Mouse (Mus musculus): ENCODE results near the gene Jmjd1c.
A peak's percentile ranks its signal among the peaks of the same experiment; 100 is the strongest.

Gene Jmjd1c

DNA sequence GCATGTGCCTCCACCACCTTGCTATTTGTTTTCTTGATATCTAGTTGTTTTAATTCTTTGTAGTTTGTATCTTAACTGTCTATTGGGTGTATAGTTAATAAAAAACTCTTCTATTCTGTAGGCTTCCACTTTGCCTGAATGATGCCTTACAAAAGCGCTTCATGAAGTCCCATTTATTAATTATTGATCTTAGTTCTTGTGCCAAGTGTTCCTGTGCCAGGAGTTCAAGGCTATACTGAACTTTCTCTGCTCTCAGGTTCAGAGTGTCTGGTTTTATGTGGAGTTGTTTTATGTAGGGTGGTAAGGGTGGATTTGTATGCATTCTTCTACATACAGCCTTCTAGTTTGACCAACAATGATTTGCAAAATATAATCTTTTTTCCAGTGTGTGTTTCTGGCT is 99.7 kb downstream of the Jmjd1c start:
- DNase-seq: no peak

DNA sequence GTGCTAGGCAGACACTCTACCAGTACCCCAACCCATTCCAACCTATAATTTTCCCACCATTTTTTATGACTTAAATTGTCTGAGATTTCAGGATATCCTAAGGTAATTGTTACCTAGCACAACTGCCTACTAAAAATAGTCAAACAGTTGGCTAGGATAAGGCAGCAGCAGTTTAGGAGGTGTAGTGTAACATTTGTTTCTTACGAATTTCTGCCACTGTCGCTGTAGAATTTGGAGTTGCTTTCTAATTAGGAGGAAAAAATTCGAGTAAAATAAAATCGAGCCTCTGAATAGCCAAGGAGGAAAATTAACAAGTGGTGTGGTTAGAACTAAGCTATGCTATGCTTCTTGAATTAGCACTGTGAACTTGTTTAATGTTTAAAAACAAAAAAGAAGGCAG is 101.3 kb downstream of the Jmjd1c start:
- DNase-seq: no peak

DNA sequence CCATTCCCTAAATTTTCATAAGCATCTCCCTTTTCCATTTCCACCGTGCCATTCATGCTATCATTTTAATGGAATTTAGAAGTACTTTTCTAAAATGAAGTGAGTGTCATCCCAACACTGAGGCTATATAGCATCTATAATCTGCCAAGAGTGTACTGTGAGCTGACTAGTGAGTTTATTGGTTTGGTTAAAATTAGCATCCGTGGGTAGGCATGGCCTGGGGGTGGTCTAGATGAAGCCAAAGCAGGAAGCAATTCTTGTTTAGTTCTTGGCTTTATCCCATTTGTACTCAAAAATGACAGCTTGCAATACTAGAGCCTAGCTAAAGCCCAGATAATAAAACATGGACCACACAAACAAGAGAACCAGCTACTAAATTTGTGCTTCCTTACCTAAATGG is 101.9 kb downstream of the Jmjd1c start:
- DNase-seq: no peak

DNA sequence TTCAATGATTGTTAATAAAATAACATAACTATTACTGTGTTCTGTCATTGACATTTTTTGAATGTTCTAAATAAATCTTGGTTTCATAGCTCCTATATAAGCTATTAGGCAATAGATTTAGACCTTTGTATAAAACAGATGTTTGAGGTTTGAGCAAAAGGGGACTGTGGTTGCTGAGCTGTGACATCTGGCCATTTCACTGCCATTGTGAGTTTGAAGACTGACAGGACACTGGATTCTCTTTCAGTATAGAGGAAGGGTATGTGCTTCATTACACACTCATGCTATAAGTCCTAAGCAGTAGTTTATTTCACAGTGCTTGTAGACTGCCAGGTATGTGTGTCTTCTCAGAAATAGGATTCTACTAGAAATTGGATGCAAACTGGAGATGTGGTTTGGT is 105.8 kb downstream of the Jmjd1c start:
- no peak for DNase-seq

DNA sequence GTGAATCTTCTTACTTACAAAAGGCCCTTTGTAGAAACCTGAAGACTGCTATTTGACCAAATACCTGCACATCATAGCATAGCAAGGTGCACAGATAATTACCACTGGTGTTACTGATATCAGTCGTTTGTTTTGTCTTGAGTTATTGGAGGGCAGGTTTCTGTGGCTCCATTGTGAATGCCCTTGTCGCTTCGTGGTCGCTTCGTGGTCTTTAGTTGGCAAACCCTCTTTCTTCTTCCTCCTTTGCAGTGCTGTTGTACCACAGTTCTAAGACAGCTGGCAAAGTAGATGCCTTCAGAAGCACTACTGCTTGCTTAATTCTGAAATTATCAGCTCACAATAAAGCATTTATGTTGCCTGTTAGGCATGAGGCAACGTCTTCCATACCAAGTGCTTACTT is 106.5 kb downstream of the Jmjd1c start:
- DNase-seq: no peak

DNA sequence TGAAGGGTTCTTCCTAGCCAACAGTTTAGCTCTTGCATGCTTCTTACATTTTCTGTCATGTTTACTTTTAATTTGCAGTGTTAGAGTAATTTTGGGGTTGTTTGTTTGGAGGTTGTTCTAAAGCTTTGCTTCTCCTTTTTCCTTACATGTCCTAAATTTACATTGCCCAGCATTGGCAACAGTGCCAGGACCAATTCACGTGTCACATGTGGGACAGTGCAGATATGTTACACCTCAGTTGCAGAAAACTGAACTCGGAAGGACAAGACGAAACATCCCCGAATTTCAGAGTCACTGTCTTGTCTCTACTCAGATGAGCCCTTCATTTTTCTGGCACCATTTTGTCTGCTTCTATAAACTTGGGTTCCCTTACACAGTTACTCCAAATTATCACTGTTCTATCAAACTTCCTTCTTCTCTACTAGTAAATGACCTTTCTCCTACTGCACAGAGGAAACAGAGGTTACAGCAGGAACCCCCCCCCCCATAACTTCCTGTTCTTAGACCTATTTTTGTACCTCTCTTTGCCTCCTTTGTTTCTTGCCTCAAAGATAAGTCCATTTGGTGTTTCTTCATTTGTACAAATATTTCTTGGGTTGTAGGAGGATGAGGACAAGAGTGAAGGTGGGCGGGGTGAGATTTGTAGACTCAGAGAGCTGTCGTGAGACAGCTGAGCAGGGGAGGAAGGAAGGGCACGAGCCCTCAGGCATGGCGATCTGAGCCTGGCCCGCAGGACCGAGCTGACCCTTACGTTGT is 108.9 kb downstream of the Jmjd1c start:
- DNase-seq: no peak

DNA sequence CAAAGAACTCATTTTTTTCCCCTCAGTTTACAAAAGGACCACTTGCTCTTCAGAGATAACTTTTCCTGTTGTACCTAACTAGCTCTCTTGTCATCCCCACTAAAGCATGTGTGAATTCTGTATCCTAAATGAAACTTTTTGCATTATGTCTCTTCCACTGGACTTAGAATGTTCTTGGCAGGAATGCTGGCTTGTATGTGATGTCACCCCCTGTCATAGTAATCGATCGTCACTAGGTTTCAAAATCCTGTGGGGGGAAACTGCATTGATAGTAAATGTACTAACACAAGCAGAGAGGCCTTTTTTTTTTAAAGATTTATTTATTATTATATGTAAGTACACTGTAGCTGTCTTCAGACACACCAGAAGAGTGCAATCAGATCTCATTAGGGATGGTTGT is 112.0 kb downstream of the Jmjd1c start:
- no peak for DNase-seq

DNA sequence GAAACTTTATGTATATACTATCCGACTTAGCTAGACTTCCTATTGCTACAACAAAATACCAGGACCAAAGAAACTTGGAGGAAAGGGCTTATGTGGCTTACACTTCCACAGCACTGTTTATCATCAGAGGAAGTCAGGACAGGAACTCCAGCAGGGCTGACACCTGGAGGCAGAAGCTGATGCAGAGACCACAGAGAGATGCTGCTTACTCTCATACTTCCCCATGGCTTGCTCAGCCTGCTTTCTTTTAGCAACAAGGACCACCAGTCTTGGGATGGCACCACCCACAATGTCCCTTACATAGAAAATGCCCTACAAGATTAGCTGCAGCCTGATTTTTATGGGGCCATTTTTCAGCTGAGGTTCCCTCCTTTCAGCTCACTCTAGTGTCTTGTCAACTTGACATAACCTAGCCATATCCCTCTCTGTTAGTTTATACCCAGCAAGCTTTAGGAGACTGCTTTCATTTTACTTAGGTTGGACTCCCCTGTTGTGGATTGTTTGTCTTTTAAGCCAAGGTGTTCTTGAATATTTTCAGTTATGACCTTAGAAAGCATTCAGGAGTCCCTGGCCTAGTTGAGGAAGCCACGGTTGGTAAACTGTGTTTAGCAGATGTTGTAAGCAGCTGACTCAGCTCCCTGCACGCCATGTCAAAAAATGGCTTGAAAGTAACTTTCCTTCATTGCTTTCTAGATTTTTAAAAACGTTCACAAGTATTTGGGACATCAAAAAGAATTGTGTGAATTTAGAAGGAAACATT is 114.2 kb downstream of the Jmjd1c start:
- DNase-seq: no peak

DNA sequence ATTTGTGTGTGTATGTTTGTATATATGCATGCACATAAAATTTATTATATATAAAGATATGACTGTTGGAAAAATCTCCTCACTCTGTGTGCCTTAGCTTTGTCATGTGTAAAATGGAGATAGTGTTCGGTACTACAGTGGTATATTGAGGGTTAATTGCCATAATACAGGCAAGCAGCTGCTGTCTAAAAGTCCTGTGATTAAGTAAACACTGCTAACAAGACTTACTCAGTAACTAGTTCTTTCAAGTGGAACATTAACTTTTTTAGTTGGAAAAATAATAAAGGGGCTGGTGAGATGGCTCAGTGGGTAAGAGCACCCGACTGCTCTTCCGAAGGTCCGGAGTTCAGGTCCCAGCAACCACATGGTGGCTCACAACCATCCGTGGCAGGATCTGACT is 116.1 kb downstream of the Jmjd1c start:
- DNase-seq: no peak

DNA sequence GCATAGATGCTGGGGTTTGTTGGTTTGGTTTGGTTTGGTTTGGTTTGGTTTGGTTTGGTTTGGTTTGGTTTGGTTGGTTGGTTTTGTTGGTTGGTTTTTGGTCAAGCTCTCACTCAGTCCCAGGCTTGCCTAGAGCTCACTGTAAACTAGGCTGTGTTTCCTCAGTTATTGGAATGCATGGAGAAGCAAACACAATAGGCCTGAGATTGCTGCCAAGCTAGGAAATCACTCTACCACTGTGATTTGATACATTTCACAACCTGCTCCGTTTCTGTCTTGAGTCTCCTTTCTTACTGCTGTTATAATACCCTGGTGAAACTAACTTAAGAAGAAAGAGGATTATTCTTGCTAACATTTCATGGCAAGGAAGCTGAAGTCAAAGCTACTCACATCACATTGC is 117.8 kb downstream of the Jmjd1c start:
- peak; percentile 10 for DNase-seq

DNA sequence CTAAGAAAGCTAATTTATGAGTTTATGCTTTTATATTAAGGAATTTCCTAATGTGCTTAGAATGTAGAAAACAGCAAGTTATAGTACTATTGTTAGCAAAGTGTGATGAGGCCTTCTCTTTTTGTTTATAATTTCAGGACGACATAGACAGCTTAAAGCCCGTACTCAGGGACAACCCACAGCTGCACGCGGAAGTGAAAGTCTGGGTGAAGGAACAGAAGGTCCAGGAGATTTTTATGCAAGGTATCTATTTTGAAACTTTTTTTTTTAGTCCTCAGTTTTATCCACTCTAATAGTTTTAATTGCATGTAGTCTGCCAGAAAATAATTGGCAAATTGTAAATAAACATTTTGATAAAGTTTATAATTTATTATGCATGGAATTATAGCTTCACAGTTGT is 119.2 kb downstream of the Jmjd1c start:
- DNase-seq: no peak

DNA sequence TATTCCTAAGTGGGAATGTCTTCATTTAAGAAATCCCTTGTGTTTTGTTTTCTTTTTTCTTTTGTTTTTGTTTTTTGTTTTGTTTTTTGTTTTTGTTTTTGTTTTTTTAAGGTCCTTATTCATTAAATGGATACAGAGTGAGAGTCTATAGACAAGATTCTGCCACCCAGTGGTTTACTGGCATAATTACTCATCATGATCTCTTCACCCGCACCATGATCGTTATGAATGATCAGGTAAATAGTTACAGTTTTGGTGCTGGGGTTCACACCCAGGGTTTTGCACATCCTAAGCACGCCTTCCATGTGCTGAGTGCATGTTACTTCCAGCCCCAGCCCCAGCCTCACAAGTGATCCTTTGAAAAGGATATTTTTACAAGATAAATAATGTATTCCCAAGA is 120.9 kb downstream of the Jmjd1c start:
- DNase-seq: peak; percentile 12

DNA sequence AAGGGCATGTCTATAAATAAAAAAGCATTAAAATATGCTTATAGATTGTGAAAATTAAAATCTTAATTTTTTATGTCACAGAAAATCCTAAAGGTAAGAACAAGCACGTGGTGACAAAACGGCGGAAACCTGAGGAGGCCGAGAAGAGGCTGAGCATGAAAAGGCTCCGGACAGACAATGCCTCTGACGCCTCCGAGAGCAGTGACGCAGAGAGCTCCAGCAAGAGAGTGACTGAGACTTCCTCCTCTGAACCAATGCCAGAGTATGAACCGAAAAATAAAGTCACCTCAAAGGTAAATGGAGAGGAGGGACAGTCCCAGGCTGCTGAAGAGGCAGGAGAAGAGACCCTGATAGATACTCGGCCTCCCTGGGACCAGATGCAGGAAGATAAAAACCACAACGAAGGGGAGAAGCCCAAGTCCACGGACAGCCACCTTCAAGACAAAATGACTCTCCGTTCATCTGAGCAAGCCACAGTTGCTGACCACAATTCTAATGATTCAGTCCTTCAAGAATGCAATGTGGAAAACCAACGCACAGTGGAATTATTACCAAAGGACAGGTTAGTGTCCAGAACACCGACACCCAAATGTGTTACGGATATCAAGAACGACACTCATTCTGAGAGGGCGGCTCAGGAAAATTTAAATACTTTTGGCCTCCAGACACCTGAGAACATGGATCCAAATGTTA is 123.1 kb downstream of the Jmjd1c start:
- no peak for DNase-seq

DNA sequence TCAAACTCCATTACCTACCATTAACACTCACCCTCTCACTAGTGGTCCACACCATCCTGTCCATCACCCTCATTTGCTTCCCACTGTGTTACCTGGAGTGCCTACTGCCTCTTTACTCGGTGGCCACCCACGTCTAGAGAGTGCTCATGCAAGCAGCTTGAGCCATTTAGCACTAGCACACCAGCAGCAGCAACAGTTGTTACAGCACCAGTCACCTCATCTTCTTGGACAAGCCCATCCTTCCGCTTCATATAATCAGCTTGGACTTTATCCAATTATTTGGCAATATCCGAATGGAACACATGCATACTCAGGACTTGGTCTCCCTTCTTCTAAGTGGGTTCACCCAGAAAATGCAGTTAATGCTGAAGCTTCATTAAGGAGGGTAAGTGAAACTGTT is 124.3 kb downstream of the Jmjd1c start:
- DNase-seq: peak; percentile 22

DNA sequence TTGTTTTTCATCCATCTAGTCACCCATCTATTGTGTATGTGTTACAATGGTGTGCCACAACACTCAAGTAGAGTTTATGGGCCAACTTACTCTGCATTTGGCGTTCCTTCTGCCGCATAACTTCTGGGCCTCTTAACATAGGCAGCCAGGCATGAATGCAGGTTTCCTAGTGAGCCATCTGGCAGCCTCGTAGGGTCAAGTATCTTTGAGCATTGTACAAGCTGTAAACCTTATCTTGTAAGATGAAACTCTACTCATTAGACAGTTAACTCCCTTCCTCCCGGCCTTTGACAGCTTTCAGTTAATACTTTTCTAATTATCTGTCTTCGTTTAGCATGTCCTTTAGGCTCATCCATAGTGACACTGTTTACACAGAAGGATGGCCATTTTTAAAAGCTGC is 125.4 kb downstream of the Jmjd1c start:
- peak; percentile 9 for DNase-seq

DNA sequence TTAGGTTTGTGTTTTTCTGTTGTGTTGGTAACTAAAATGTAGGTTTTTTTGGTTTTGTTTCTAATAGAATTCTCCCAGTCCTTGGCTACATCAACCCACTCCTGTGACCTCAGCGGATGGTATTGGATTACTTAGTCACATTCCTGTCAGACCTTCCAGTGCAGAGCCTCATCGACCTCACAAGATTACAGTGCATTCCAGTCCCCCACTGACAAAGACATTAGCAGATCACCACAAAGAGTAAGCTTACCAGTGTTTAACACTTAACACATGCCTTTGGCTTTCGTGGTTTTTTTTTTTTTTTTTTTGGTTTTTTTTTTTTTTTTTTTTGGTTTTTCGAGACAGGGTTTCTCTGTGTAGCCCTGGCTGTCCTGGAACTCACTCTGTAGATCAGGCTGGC is 128.0 kb downstream of the Jmjd1c start:
- DNase-seq: no peak

DNA sequence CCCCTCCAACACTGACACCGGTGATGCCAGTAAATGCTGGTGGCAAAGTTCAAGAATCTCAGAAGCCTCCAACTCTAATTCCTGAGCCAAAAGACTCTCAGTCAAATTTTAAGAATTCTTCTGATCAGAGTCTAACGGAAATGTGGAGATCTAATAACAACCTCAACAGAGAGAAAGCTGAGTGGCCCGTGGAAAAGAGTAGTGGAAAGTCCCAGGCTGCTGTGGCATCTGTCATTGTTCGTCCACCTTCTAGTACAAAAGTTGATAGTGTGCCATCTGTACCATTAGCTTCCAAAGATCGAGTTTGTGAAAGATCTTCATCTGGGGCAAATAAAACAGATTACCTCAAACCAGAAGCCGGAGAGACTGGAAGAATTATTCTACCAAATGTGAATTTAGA is 129.6 kb downstream of the Jmjd1c start:
- DNase-seq: no peak

DNA sequence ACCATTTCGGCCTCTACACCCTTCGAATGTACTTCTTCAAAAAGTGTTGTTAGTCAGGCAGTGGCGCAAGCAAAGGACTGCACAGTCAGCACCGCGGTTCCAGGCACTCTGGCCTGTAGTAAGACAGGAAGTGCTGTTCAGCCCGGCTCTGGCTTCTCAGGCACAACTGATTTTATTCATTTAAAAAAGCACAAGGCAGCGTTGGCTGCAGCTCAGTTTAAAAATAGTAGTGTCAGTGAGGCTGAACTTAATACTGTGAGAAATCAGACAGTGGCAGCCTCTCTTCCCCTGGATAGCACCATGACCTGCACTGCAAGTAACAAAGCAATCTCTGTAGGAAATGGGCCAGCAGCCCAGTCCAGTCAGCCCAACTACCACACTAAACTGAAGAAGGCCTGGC is 130.2 kb downstream of the Jmjd1c start:
- DNase-seq: no peak

DNA sequence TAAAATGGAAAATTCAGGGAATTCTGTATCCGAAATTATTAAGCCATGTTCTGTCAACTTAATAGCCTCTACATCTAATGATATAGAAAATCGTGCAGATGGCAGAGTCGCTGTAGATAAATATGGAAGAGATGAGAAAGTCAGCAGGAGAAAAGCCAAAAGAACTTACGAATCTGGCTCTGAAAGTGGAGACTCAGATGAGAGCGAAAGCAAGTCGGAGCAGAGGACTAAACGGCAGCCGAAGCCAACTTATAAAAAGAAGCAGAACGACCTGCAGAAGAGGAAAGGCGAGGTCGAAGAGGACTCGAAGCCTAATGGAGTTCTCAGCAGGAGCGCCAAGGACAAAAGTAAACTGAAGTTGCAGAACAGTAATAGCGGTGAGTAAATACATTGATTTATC is 130.6 kb downstream of the Jmjd1c start:
- no peak for DNase-seq

DNA sequence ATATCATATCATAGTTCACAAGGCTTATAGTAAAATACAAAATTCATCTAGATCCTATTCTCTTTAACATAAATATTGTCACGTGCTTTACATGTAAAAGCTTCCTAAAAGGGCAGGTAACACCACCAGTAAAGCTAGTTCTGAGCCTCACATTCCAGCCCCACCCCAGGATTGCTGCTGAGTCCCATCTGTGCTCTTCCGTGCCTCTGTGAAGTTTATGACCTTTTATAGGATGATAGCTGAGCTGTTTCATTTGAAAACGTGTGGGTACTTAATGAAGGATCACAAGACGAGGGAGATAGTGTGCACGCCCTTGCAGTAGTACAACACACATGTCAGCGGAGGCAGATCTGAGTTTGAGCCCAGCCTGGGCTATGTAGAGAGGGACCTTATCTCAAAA is 134.5 kb downstream of the Jmjd1c start:
- DNase-seq: no peak

DNA sequence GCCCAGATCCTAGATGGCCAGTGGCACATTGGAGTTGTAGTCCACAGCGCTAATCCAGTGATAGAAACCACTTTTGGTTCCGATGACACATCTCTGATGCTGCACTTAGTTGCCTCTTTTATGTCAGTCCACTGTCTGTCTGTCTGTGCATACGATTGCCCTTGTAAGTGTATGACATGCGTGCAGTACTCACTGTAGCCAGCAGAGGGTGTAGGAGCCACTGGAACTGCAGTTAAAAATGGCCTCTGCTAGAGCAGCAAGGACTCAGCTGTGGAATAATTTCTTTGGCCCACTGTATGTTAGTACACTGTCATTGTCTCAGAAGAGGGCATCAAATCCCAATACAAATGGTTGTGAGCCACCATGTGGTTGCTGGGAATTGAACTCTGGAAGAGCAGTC is 151.2 kb downstream of the Jmjd1c start:
- peak; percentile 56 for DNase-seq

DNA sequence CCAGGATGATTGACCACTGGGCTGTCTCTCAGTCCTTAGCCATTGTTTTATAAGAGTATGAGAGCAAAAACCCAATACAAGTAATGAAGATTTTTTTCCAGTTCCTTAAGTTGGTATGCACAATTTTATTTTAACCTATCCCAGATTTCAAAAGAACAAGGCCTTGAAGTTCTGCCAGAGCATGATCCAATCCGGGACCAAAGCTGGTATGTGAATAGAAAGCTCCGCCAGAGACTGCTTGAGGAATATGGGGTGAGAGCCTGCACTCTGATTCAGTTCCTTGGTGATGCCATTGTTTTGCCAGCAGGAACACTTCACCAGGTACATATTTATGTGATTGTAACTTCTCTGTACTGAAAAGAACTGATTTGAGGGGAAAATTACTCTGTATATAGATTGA is 153.6 kb downstream of the Jmjd1c start:
- no peak for DNase-seq

DNA sequence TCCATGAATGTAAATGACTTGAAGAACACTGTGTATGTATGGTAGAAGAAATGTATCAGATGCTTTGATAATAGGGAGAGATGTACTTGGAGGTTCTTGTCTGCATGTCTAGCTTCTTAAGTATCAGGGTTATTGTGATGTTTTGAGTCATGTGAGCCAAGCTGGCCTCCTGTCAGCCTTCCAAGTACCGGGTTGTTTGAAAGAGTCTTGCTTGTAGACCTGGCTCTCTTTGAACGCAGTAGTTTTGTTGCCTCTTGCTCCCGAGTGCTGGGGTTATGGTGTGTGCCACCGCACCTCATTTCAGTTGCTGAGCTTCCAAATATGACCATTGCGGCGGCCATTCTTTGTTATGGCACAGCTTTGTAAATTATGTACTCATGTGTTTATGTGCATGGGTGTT is 154.9 kb downstream of the Jmjd1c start:
- no peak for DNase-seq

DNA sequence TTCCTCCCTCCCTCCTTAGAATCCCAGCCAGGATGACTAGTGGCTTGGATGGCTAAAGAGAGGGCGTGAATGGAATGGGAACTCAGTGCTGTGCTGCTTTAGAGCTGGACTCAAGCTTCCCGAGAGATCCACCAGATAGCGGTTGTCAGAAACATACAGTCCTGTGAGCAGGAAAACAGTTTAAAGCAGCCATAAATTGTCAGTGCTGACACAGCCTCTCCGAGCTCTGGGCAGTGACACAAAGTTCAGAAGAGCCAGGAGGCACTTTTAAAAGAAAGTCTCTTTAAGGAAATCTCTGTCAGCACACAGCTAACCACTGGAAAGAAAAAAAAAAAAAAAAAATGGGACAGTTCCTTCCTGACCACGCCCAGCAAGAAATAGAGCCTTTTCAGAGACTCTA is 156.4 kb downstream of the Jmjd1c start:
- no peak for DNase-seq
